Mouse (Mus musculus) bone marrow, adult 2 months (tissue): Measurements from ENCODE around the gene Zfp866.

Experiments used
- CTCF ChIP-seq: fragments of 200-500 bp; IDR thresholded peaks from 2 replicates; pipeline ENCODE4 v1.5.1; 2011; ENCODE audit warnings: low read length, control low read depth; ENCODE audit not compliant: control insufficient read depth, insufficient read depth
- POLR2A ChIP-seq: fragments of 200-500 bp; IDR thresholded peaks from 2 replicates; pipeline ENCODE4 v1.6.1; 2011; ENCODE audit warnings: low read depth, mild to moderate bottlenecking, control low read depth, low read length, borderline replicate concordance; ENCODE audit not compliant: control insufficient read depth

GRCm38 (mm10) chr8:69717232-69717580 is 73.8 kb downstream of the Zfp866 start:
- no peak for TF ChIP-seq POLR2A
- no peak for TF ChIP-seq CTCF
